Mouse (Mus musculus): ENCODE results near the gene Cenpn. TPM values are rescaled to one million over a fixed set of nuclear protein-coding genes. Genes with fewer than 3 reads are reported as not detected.

Gene Cenpn
- polyA plus RNA-seq, 1 experiment from 2014 or later: 8.6 TPM

DNA sequence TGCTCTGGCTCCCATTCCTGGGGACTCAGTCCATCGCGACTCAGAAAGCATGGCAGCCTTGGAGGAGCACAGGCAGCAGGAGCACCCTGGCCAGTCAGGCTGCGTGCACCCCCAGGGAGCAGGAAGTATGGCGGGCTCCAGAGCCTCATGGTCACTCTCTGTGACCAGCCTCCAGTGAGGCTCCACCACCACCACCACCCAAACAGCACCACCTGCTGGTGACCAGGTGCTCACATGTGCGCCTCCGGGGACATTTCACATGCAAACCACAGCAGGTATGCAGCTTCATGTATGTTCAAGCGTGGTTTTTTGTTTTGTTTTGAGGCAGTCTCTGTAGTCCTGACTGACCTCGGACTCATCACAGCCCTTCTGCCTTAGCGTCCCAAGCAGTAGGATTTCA, 6.3 kb downstream of the Cenpn start:
- H3K4me3 ChIP-seq (replicated peaks; ENCODE audit: low read length): no peak overlapping the region
- no peaks in the 10 kb centered on the region for H3K4me1 ChIP-seq (replicated peaks; ENCODE audit: control insufficient read depth, insufficient read depth, low read length)
- 84% methylated on average over 9 of the region's 9 CpGs for WGBS
- H3K9me3 ChIP-seq (ENCODE audit: control insufficient read depth, low read length): no peaks in the 10 kb centered on the region
- H3K36me3 ChIP-seq (replicated peaks; ENCODE audit: control insufficient read depth, insufficient read depth): no peaks in the 10 kb centered on the region
- DNase-seq (ENCODE audit: low spot score): no peak
- no peak overlapping the region for H3K27ac ChIP-seq
- no peak overlapping the region for H3K4me2 ChIP-seq (replicated peaks)
- no peak for ATAC-seq (ENCODE audit: low FRiP score)
- H3K27me3 ChIP-seq (ENCODE audit: control insufficient read depth, insufficient read depth, low read length): no peaks in the 10 kb centered on the region
- no peak overlapping the region for H3K9ac ChIP-seq

DNA sequence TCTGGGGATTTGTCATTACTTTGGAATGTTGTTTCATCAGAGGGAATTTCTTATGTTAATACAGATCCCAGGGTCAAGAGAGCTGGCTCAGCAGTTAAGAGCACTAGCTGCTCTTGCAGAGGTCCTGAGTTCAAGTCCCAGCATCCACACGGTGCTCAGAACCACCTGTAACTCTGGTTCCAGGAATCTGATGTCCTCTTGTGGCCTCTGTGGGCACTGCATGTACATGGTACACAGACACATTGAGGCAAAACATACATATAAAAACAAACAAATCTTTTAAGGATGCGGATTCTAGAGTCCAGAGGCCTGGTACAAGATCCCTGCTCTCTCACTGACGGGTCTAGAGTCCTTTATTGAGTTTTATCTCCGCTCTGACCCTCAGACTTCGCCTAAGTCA, 7.1 kb downstream of the Cenpn start:
- H3K4me1 ChIP-seq (replicated peaks; ENCODE audit: control insufficient read depth, insufficient read depth, low read length): no peaks in the 10 kb centered on the region
- H3K9me3 ChIP-seq (ENCODE audit: control insufficient read depth, low read length): no peaks in the 10 kb centered on the region
- H3K36me3 ChIP-seq (replicated peaks; ENCODE audit: control insufficient read depth, insufficient read depth): no peaks in the 10 kb centered on the region; the same call in 1 of the 2 replicates
- DNase-seq (ENCODE audit: low spot score) (no peak), ATAC-seq (ENCODE audit: low FRiP score) (no peak)
- H3K4me2 ChIP-seq (replicated peaks): no peak overlapping the region
- no peak overlapping the region for H3K27ac ChIP-seq
- H3K9ac ChIP-seq: no peak overlapping the region
- WGBS: 92% methylated on average over 5 of the region's 5 CpGs
- H3K4me3 ChIP-seq (replicated peaks; ENCODE audit: low read length): no peak overlapping the region
- no peaks in the 10 kb centered on the region for H3K27me3 ChIP-seq (ENCODE audit: control insufficient read depth, insufficient read depth, low read length)

GRCm38 (mm10) chr8:116934976-116935375, 13.4 kb downstream of the Cenpn start:
- WGBS: 94% methylated on average over 4 of the region's 4 CpGs
- no peaks in the 10 kb centered on the region for H3K9me3 ChIP-seq (ENCODE audit: control insufficient read depth, low read length)
- ATAC-seq (ENCODE audit: low FRiP score) (no peak), DNase-seq (ENCODE audit: low spot score) (no peak)
- H3K36me3 ChIP-seq (replicated peaks; ENCODE audit: control insufficient read depth, insufficient read depth): no peaks in the 10 kb centered on the region; the same call in 1 of the 2 replicates
- H3K27me3 ChIP-seq (ENCODE audit: control insufficient read depth, insufficient read depth, low read length): no peaks in the 10 kb centered on the region
- no peaks in the 10 kb centered on the region for H3K4me1 ChIP-seq (replicated peaks; ENCODE audit: control insufficient read depth, insufficient read depth, low read length)
- no peak overlapping the region for H3K4me3 ChIP-seq (replicated peaks; ENCODE audit: low read length)
- H3K4me2 ChIP-seq (replicated peaks): no peak overlapping the region
- no peak overlapping the region for H3K9ac ChIP-seq
- no peak overlapping the region for H3K27ac ChIP-seq

DNA sequence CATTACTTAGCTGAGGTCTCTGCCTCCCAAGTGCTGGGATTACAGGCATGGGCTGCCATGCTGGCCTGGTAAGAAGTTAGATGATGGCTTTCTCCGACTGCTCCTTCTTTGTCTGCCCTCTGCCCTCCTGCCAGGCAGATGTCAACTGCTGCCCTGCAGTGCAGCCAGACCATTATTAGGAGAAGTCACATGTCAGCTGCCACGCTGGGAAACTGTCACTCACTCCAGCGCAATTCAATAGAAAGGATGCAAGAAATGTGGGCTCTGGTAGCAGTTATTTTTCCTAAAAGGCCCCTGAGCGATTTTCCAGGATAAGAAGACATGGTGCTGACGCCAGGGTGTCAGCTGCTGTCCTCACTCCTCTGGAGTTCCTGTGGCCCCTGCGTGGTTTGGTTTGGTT, 14.0 kb downstream of the Cenpn start:
- no peak for DNase-seq (ENCODE audit: low spot score)
- Histone ChIP-seq H3K36me3 (replicated peaks; ENCODE audit: control insufficient read depth, insufficient read depth) (no peaks in the 10 kb centered on the region; the same call in 1 of the 2 replicates), H3K9ac (no peak overlapping the region), H3K4me2 (replicated peaks) (no peak overlapping the region), H3K4me1 (replicated peaks; ENCODE audit: control insufficient read depth, insufficient read depth, low read length) (no peaks in the 10 kb centered on the region), H3K4me3 (replicated peaks; ENCODE audit: low read length) (no peak overlapping the region), H3K27ac (no peak overlapping the region), H3K9me3 (ENCODE audit: control insufficient read depth, low read length) (no peaks in the 10 kb centered on the region), H3K27me3 (ENCODE audit: control insufficient read depth, insufficient read depth, low read length) (no peaks in the 10 kb centered on the region)
- WGBS: 26% methylated on average over 6 of the region's 6 CpGs
- no peak for ATAC-seq (ENCODE audit: low FRiP score)

DNA sequence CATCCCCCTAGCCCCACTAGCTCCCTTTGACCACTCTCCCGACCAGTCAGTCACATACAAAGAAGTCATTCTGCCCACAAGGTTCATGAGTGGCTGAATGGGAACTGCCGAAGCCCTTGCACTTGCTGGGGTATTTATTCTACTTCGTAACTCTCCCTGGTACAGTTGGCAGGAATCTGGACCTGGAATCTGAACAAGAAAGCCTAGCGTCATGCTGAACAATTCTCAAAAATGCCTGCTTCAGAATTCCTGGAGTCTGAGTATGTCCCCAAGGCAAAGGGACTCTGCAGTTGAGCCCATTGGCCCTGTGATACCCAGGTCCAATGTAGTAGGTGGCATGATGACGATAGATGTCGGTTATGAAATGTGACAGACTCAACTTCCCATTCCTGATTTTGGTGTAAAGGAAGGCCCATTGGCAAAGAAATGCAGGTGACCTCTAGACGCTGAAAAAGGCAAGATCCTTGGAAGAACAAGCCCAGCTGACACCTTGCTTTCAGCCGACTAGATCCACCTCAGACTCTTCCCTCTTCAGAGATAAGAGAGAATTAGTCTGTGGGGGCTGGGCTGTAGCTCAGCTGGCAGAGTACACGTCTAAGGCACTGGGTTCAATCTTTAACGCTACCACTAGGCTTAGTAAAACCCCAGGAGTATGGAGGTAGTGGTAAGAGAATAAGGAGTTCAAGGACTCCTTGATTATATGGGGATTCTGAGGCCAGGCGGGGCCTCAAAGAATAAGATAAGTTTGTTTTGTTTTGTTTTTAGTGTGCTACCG, 20.9 kb downstream of the Cenpn start:
- H3K4me1 ChIP-seq (replicated peaks; ENCODE audit: control insufficient read depth, insufficient read depth, low read length): peaks cover 14% of the 10 kb centered on the region
- H3K9me3 ChIP-seq (ENCODE audit: control insufficient read depth, low read length): no peaks in the 10 kb centered on the region
- H3K4me3 ChIP-seq (replicated peaks; ENCODE audit: low read length): peak overlapping the region; percentile 99
- ATAC-seq (ENCODE audit: low FRiP score) (no peak), DNase-seq (ENCODE audit: low spot score) (no peak)
- peak overlapping the region; percentile 43 for H3K4me2 ChIP-seq (replicated peaks)
- 82% methylated on average over 12 of the region's 12 CpGs for WGBS
- H3K36me3 ChIP-seq (replicated peaks; ENCODE audit: control insufficient read depth, insufficient read depth): no peaks in the 10 kb centered on the region
- H3K27ac ChIP-seq: no peak overlapping the region
- H3K27me3 ChIP-seq (ENCODE audit: control insufficient read depth, insufficient read depth, low read length): no peaks in the 10 kb centered on the region
- H3K9ac ChIP-seq: no peak overlapping the region

DNA sequence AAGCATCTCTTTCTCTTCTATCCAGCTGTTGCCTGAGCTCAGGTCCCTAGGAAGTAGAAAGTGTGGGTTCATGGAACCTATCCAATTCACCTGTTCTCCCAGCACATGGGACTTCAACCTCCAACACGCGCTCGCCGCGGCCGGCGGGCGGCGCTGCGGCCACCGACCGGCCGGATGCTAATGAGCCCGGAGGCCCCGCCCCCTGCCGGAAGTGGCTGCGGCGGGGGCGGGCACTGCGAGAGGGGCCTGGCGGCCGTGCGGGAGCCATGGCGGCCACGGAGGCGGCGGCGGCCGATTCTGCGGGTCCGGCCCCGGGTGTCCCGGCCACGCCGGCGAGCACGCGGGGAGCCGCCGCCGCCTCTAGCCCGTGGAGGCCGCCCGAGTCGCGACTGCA, 21.6 kb downstream of the Cenpn start, which contains the start of gene Atmin:
Atmin (plus strand) TSS at position 233 of the 394 bp plus-strand sequence.
- WGBS: under 1% methylated on average over 46 of the region's 46 CpGs
- Histone ChIP-seq H3K4me2 (replicated peaks) (peak within 1 kb of the TSS; percentile 96), H3K9ac (peak within 1 kb of the TSS; percentile 96), H3K4me3 (replicated peaks; ENCODE audit: low read length) (peak within 1 kb of the TSS; percentile 99), H3K27ac (peak within 1 kb of the TSS; percentile 80), H3K4me1 (replicated peaks; ENCODE audit: control insufficient read depth, insufficient read depth, low read length) (peaks cover 14% of the 10 kb centered on the region), H3K9me3 (ENCODE audit: control insufficient read depth, low read length) (no peaks in the 10 kb centered on the region), H3K36me3 (replicated peaks; ENCODE audit: control insufficient read depth, insufficient read depth) (no peaks in the 10 kb centered on the region), H3K27me3 (ENCODE audit: control insufficient read depth, insufficient read depth, low read length) (no peaks in the 10 kb centered on the region)
- peak; percentile 90 for ATAC-seq (ENCODE audit: low FRiP score)
- peak; percentile 93 for DNase-seq (ENCODE audit: low spot score)

DNA sequence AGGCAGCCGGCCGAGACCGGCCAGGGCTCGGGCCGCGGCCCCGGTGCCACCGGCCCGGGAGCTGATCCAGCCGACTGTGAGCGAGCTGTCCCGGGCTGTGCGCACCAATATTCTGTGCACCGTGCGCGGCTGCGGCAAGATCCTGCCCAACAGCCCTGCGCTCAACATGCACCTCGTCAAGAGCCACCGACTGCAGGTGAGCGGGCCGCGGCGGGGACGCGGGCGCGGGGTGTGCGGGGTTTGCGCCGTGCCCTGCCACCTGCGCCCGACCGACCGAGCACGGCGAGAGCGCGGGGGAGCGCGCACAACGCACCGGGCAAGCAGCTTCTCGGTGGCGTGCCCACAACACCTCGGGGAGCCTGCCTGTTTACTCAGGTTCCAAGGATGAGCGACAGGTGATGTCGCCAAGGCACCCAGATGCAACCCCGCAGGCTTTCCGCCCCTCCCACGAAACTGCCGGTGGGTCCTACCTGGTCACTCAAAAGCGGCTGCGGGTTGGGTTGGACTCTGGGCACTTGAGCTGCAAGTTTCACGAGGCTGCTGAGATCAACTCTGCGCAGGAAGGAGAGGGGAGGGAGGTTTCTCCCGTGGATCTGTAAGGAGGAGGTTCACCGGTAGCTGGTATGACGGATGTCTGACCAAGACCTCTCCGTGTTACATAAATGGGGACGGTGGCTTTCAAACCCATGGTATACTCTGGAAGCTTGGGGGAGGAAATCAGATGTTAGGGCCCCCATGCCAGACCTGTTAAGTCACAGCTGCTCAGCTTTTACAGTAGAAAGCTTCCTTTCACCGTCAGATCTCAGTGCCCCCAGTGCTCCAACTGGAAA, 22.2 kb downstream of the Cenpn start:
- ATAC-seq (ENCODE audit: low FRiP score) (peak; percentile 83), DNase-seq (ENCODE audit: low spot score) (peak; percentile 37)
- no peaks in the 10 kb centered on the region for H3K36me3 ChIP-seq (replicated peaks; ENCODE audit: control insufficient read depth, insufficient read depth)
- H3K4me1 ChIP-seq (replicated peaks; ENCODE audit: control insufficient read depth, insufficient read depth, low read length): peaks cover 14% of the 10 kb centered on the region
- WGBS: under 1% methylated on average over 61 of the region's 62 CpGs
- no peaks in the 10 kb centered on the region for H3K27me3 ChIP-seq (ENCODE audit: control insufficient read depth, insufficient read depth, low read length)
- H3K27ac ChIP-seq: peak overlapping the region; percentile 80
- H3K4me3 ChIP-seq (replicated peaks; ENCODE audit: low read length): peak overlapping the region; percentile 99
- H3K4me2 ChIP-seq (replicated peaks): peak overlapping the region; percentile 96
- peak overlapping the region; percentile 96 for H3K9ac ChIP-seq
- H3K9me3 ChIP-seq (ENCODE audit: control insufficient read depth, low read length): no peaks in the 10 kb centered on the region

- Histone ChIP-seq H3K27ac (no peak overlapping the region), H3K9me3 (ENCODE audit: control insufficient read depth, low read length) (no peaks in the 10 kb centered on the region), H3K4me1 (replicated peaks; ENCODE audit: control insufficient read depth, insufficient read depth, low read length) (peaks cover 14% of the 10 kb centered on the region), H3K27me3 (ENCODE audit: control insufficient read depth, insufficient read depth, low read length) (no peaks in the 10 kb centered on the region), H3K36me3 (replicated peaks; ENCODE audit: control insufficient read depth, insufficient read depth) (no peaks in the 10 kb centered on the region), H3K4me2 (replicated peaks) (peak overlapping the region; percentile 96), H3K9ac (peak overlapping the region; percentile 96), H3K4me3 (replicated peaks; ENCODE audit: low read length) (peak overlapping the region; percentile 99)
- ATAC-seq (ENCODE audit: low FRiP score): no peak
- no peak for DNase-seq (ENCODE audit: low spot score)
- 12% methylated on average over 4 of the region's 4 CpGs for WGBS
Observed at GRCm38 (mm10) chr8:116944385-116944696, 22.8 kb downstream of the Cenpn start.

DNA sequence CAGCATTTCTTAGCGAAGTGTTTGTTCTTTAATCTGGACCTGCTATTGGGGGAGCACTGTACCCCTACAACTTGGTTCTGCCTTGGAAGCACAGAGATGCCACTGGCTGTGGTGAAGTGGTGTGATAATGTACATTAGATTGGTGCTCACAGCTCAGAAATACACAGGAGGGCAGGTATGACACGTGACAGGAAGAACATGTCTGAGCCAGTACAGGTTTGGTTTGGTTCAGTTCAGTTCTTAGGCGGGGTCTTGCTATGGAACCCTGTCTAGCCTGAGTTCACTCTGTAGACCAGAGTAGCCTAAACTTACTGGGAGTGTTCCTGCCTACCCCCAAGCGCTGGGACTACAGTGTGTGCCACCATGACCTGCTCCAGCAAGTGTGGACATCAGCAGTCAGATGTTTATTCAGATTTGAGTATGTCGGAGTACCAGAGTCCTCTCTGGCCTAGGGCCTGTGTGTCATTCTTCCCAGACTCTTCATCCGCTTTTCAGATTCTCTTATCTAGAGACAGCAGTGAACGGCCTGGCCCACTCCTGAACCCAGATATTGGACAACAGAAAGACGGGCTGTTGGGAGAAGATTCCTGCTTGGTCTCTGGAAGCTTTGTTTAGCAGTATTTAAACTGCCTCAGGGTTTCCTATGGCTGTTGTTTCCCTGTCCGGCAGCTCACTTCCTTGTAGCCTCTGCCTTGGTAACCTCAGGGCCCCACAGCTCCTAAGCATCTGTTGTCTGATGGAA, 23.8 kb downstream of the Cenpn start:
- Histone ChIP-seq H3K36me3 (replicated peaks; ENCODE audit: control insufficient read depth, insufficient read depth) (no peaks in the 10 kb centered on the region), H3K9me3 (ENCODE audit: control insufficient read depth, low read length) (no peaks in the 10 kb centered on the region), H3K4me3 (replicated peaks; ENCODE audit: low read length) (no peak overlapping the region), H3K27ac (no peak overlapping the region), H3K4me2 (replicated peaks) (no peak overlapping the region), H3K4me1 (replicated peaks; ENCODE audit: control insufficient read depth, insufficient read depth, low read length) (peaks cover 14% of the 10 kb centered on the region), H3K27me3 (ENCODE audit: control insufficient read depth, insufficient read depth, low read length) (no peaks in the 10 kb centered on the region), H3K9ac (0 out of 2 replicates have a peak overlapping the region, but pooled peaks have one; percentile 96)
- ATAC-seq (ENCODE audit: low FRiP score) (no peak), DNase-seq (ENCODE audit: low spot score) (no peak)
- WGBS: 87% methylated on average over 9 of the region's 9 CpGs
